Mouse (Mus musculus) spleen, adult 2 months (tissue): ENCODE measurements around the gene Tarbp2. TPM values are rescaled to one million over a fixed set of nuclear protein-coding genes. Genes with fewer than 3 reads are reported as not detected.

Experiments used
- DNase-seq, 2 experiments: peaks; one replicate each; pipeline versions ENCODE4 v3.0.0 to v3.0.0-alpha.2; 2012 to 2021; ENCODE audit warnings: low spot score in 2 of 2, low read depth in 1 of 2
- H3K27ac ChIP-seq: fragments of 200-500 bp; 2 replicates; pipeline ENCODE4 v1.5.1; 2012; ENCODE audit warnings: low read length, inconsistent platforms; ENCODE audit not compliant: insufficient read depth
- H3K27me3 ChIP-seq: fragments of 200-500 bp; 2 replicates; pipeline ENCODE4 v1.6.1; 2012; ENCODE audit warnings: mild to moderate bottlenecking, moderate library complexity, low read length, inconsistent platforms; ENCODE audit not compliant: control insufficient read depth, insufficient read depth
- H3K36me3 ChIP-seq: fragments of 200-500 bp; 2 replicates; pipeline ENCODE4 v1.6.1; 2012; ENCODE audit warnings: mild to moderate bottlenecking, low read length, inconsistent platforms; ENCODE audit not compliant: control insufficient read depth, insufficient read depth
- H3K4me1 ChIP-seq: fragments of 200-500 bp; 2 replicates; pipeline ENCODE4 v1.6.1; 2011; ENCODE audit warnings: inconsistent platforms; ENCODE audit not compliant: control insufficient read depth, insufficient read depth, insufficient read length
- H3K4me3 ChIP-seq: fragments of 200-500 bp; 2 replicates; pipeline ENCODE4 v1.5.1; 2011; ENCODE audit warnings: mild to moderate bottlenecking, inconsistent platforms; ENCODE audit not compliant: insufficient read depth, insufficient read length; ENCODE audit errors: extremely low read depth
- CTCF ChIP-seq: fragments of 200-500 bp; IDR thresholded peaks from 2 replicates; pipeline ENCODE4 v1.5.1; 2011; ENCODE audit warnings: mild to moderate bottlenecking, inconsistent platforms; ENCODE audit not compliant: insufficient read depth, insufficient read length, insufficient replicate concordance; ENCODE audit errors: extremely low read depth
- POLR2A ChIP-seq: fragments of 200-500 bp; IDR thresholded peaks from 2 replicates; pipeline ENCODE4 v1.6.1; 2011; ENCODE audit warnings: low read depth, low read length, inconsistent platforms
- WGBS: fragments of 180-500 bp; shearing (Covaris S2); methylation state at CpG from one replicate; pipeline ENCODE4 v1.1.7; 2018; 5-methylcytosine and 5-hydroxymethylcytosine counted together
- polyA plus RNA-seq: library from polyadenylated mRNA; depleted of rRNA; stranded (reverse); fragments of >200 nt; gene quantifications from 2 replicates; pipeline ENCODE4 v1.2.3, GENCODE M21; 2012

Gene Tarbp2
- polyA plus RNA-seq, 1 experiment: 53.9 TPM

- Histone ChIP-seq H3K4me3 (no peak within 1 kb of the TSS), H3K27ac (0 out of 2 replicates have a peak within 1 kb of the TSS, but pooled peaks have one; percentile 21), H3K27me3 (no peaks in the 10 kb centered on the region), H3K4me1 (no peaks in the 10 kb centered on the region), H3K36me3 (peaks cover 23% of the 10 kb centered on the region)
- 43% methylated on average over 3 of the region's 3 CpGs for WGBS
- DNase-seq: peak; percentile 39 to 60
- TF ChIP-seq POLR2A (no peak), CTCF (peak; percentile 94; the same call in 1 of the 2 replicates)
Measured at GRCm38 (mm10) chr15:102524892-102525485, 7.0 kb downstream of the Tarbp2 start, which contains the start of gene Npff. TSS of gene Npff (minus strand) at chr15:102524942.

- 64% methylated on average over 6 of the region's 6 CpGs for WGBS
- Histone ChIP-seq H3K4me1 (no peaks in the 10 kb centered on the region), H3K36me3 (peaks cover 27% of the 10 kb centered on the region), H3K27me3 (no peaks in the 10 kb centered on the region), H3K4me3 (no peak overlapping the region), H3K27ac (peak overlapping the region; percentile 47; the same call in 1 of the 2 replicates)
- no peak for DNase-seq
- no peak for TF ChIP-seq POLR2A
- TF ChIP-seq CTCF: no peak
Measured at GRCm38 (mm10) chr15:102526111-102527002, 8.4 kb downstream of the Tarbp2 start.

- Histone ChIP-seq H3K36me3 (peaks cover 37% of the 10 kb centered on the region), H3K4me1 (no peaks in the 10 kb centered on the region), H3K27me3 (no peaks in the 10 kb centered on the region), H3K4me3 (no peak overlapping the region), H3K27ac (no peak overlapping the region)
- TF ChIP-seq CTCF (peak; percentile 16; the same call in 1 of the 2 replicates), POLR2A (no peak)
- WGBS: 85% methylated on average over 3 of the region's 3 CpGs
- no peak for DNase-seq
Measured at GRCm38 (mm10) chr15:102527936-102528335, 9.9 kb downstream of the Tarbp2 start.

GRCm38 (mm10) chr15:102528396-102528795, 10.4 kb downstream of the Tarbp2 start:
- Histone ChIP-seq H3K36me3 (peaks cover 39% of the 10 kb centered on the region), H3K4me3 (no peak overlapping the region), H3K27me3 (no peaks in the 10 kb centered on the region), H3K4me1 (no peaks in the 10 kb centered on the region), H3K27ac (no peak overlapping the region)
- WGBS: 95% methylated on average over 1 of the region's 1 CpGs
- DNase-seq: no peak
- no peak for TF ChIP-seq POLR2A
- TF ChIP-seq CTCF: no peak

GRCm38 (mm10) chr15:102530566-102530965, 12.6 kb downstream of the Tarbp2 start:
- TF ChIP-seq CTCF (no peak), POLR2A (no peak)
- H3K4me1 ChIP-seq: no peaks in the 10 kb centered on the region
- no peaks in the 10 kb centered on the region for H3K27me3 ChIP-seq
- H3K36me3 ChIP-seq: peaks cover 43% of the 10 kb centered on the region
- 76% methylated on average over 4 of the region's 4 CpGs for WGBS
- no peak overlapping the region for H3K4me3 ChIP-seq
- no peak for DNase-seq
- H3K27ac ChIP-seq: no peak overlapping the region

- Histone ChIP-seq H3K27me3 (no peaks in the 10 kb centered on the region), H3K4me3 (no peak overlapping the region), H3K27ac (no peak overlapping the region), H3K36me3 (peaks cover 49% of the 10 kb centered on the region), H3K4me1 (no peaks in the 10 kb centered on the region)
- no peak for DNase-seq
- 98% methylated on average over 4 of the region's 4 CpGs for WGBS
- TF ChIP-seq POLR2A (no peak), CTCF (no peak)
Measured at GRCm38 (mm10) chr15:102531586-102531985, 13.6 kb downstream of the Tarbp2 start.
